Mouse (Mus musculus) hindlimb bud, embryonic 11.5 days (tissue): ENCODE measurements around the gene Tnk2.
A peak's percentile ranks its signal among the peaks of the same experiment; 100 is the strongest.
"Not testable (repeated sequence)": the region's sequence is repeated elsewhere in the genome, so short reads cannot be mapped to it uniquely, and the experiment has no call there.

Source experiments
- DNase-seq: peaks from one replicate; pipeline ENCODE4 v3.0.0-alpha.2; 2012; ENCODE audit warnings: low read depth, low spot score; ENCODE audit errors: extremely low spot score

Gene Tnk2

GRCm38 (mm10) chr16:32635314-32635713 is 8.4 kb upstream of the Tnk2 start:
- DNase-seq, result no peak

- no peak for DNase-seq
These were observed 7.3 kb upstream of the Tnk2 start for GRCm38 (mm10) chr16:32636331-32636730.

- DNase-seq, result no peak
These were observed 6.7 kb upstream of the Tnk2 start for GRCm38 (mm10) chr16:32636871-32637521.

GRCm38 (mm10) chr16:32638476-32638875 is 5.2 kb upstream of the Tnk2 start:
- DNase-seq, result peak; percentile 52

GRCm38 (mm10) chr16:32640096-32640495 is 3.6 kb upstream of the Tnk2 start:
- no peak for DNase-seq

- not testable (repeated sequence) for DNase-seq
These were observed 3.0 kb upstream of the Tnk2 start for GRCm38 (mm10) chr16:32640683-32641082.

GRCm38 (mm10) chr16:32641440-32642219 is 2.0 kb upstream of the Tnk2 start:
- no peak for DNase-seq

- no peak for DNase-seq
These were observed 1.4 kb upstream of the Tnk2 start for GRCm38 (mm10) chr16:32642280-32642679.

GRCm38 (mm10) chr16:32644069-32644800 is 561 bp downstream of the Tnk2 start:
- no peak for DNase-seq

- no peak for DNase-seq
These were observed 1.1 kb downstream of the Tnk2 start for GRCm38 (mm10) chr16:32644801-32645170.

- DNase-seq, result no peak
These were observed 1.8 kb downstream of the Tnk2 start for GRCm38 (mm10) chr16:32645361-32645914.

- DNase-seq, result no peak
These were observed 2.3 kb downstream of the Tnk2 start for GRCm38 (mm10) chr16:32646014-32646413.

GRCm38 (mm10) chr16:32647712-32648111 is 4.0 kb downstream of the Tnk2 start:
- no peak for DNase-seq

GRCm38 (mm10) chr16:32650461-32650860 is 6.8 kb downstream of the Tnk2 start:
- no peak for DNase-seq

- DNase-seq, result no peak
These were observed 7.4 kb downstream of the Tnk2 start for GRCm38 (mm10) chr16:32650974-32651618.

- DNase-seq, result no peak
These were observed 10.5 kb downstream of the Tnk2 start for GRCm38 (mm10) chr16:32654071-32654733.

GRCm38 (mm10) chr16:32655534-32655933 is 11.9 kb downstream of the Tnk2 start:
- no peak for DNase-seq

GRCm38 (mm10) chr16:32656321-32656720 is 12.6 kb downstream of the Tnk2 start:
- DNase-seq, result no peak

- DNase-seq, result no peak
These were observed 13.1 kb downstream of the Tnk2 start for GRCm38 (mm10) chr16:32656794-32657193.

GRCm38 (mm10) chr16:32657498-32658250 is 14.0 kb downstream of the Tnk2 start:
- DNase-seq, result no peak
